Mouse (Mus musculus): Measurements from ENCODE around the gene G6pc3. TPM values are rescaled to one million over a fixed set of nuclear protein-coding genes. Genes with fewer than 3 reads are reported as not detected.
"Not testable (repeated sequence)": the region's sequence is repeated elsewhere in the genome, so short reads cannot be mapped to it uniquely, and the experiment has no call there.

G6pc3 gene
- 10 to 100 TPM; 58.2 to 59.7 TPM for total RNA-seq (2021)
- long read RNA-seq, experiment 1, transcript G6pc3-202 (6 exons, 1,573 nt) = major isoform, 16 of 23 reads
- long read RNA-seq, experiment 1, partial matches to known transcripts = 5 of 23 reads
- long read RNA-seq, experiment 1, other reads (novel, unspliced or antisense) = 0 of 23 reads
- long read RNA-seq, experiment 2, transcript G6pc3-202 (6 exons, 1,573 nt) = major isoform, 22 of 32 reads
- long read RNA-seq, experiment 2, partial matches to known transcripts = 2 of 32 reads
- long read RNA-seq, experiment 2, other reads (novel, unspliced or antisense) = 4 of 32 reads

- TF ChIP-seq CTCF (conservative IDR thresholded peaks at IDR 0.05) = no peak
- Histone ChIP-seq H3K27ac (peak within 1 kb of the TSS; percentile 88), H3K4me3 (peak within 1 kb of the TSS; percentile 61)
- DNase-seq (ENCODE audit: low spot score in 2 of 2) = peak; percentile 84 to 93
Measured at GRCm38 (mm10) chr11:102189461-102190436, at the start of gene G6pc3. Gene G6pc3 (plus strand): TSS chr11:102189620.

- peak; percentile 38 to 78 for DNase-seq (ENCODE audit: low spot score in 2 of 2)
- no peak overlapping the region for H3K27ac ChIP-seq
- peak; percentile 90 for TF ChIP-seq CTCF (conservative IDR thresholded peaks at IDR 0.05)
- H3K4me3 ChIP-seq = no peak overlapping the region
Measured at GRCm38 (mm10) chr11:102140508-102140907, 48.9 kb upstream of the G6pc3 start.

- no peak overlapping the region for H3K27ac ChIP-seq
- TF ChIP-seq CTCF (conservative IDR thresholded peaks at IDR 0.05) = no peak
Measured at GRCm38 (mm10) chr11:102142355-102142754, 47.1 kb upstream of the G6pc3 start.

GRCm38 (mm10) chr11:102144957-102145470 lies 44.4 kb upstream of the G6pc3 start:
- Histone ChIP-seq H3K27ac (no peak overlapping the region), H3K4me3 (no peak overlapping the region)
- no peak for TF ChIP-seq CTCF (conservative IDR thresholded peaks at IDR 0.05)
- DNase-seq (ENCODE audit: low spot score in 2 of 2) = no peak

More at GRCm38 (mm10) chr11:102142355-102142754, 47.1 kb upstream of the G6pc3 start:
- DNase-seq (ENCODE audit: low spot score in 2 of 2) = no peak
- no peak overlapping the region for H3K4me3 ChIP-seq

GRCm38 (mm10) chr11:102145471-102146001 lies 43.9 kb upstream of the G6pc3 start, which contains the start of gene Nags:
Gene Nags (plus strand): TSS chr11:102145513.
- TF ChIP-seq CTCF (conservative IDR thresholded peaks at IDR 0.05) = no peak
- no peak for DNase-seq (ENCODE audit: low spot score in 2 of 2)
- no peak within 1 kb of the TSS for H3K4me3 ChIP-seq
- H3K27ac ChIP-seq = no peak within 1 kb of the TSS

- no peak for TF ChIP-seq CTCF (conservative IDR thresholded peaks at IDR 0.05)
- DNase-seq (ENCODE audit: low spot score in 2 of 2) = no peak
- no peak overlapping the region for H3K27ac ChIP-seq
- no peak overlapping the region for H3K4me3 ChIP-seq
Measured at GRCm38 (mm10) chr11:102146005-102146404, 43.4 kb upstream of the G6pc3 start.

GRCm38 (mm10) chr11:102146531-102146930 lies 42.9 kb upstream of the G6pc3 start:
- no peak overlapping the region for H3K27ac ChIP-seq

GRCm38 (mm10) chr11:102147213-102147989 lies 42.0 kb upstream of the G6pc3 start:
- H3K27ac ChIP-seq = no peak overlapping the region
- no peak overlapping the region for H3K4me3 ChIP-seq
- no peak for DNase-seq (ENCODE audit: low spot score in 2 of 2)
- no peak for TF ChIP-seq CTCF (conservative IDR thresholded peaks at IDR 0.05)

More at GRCm38 (mm10) chr11:102146531-102146930, 42.9 kb upstream of the G6pc3 start:
- no peak overlapping the region for H3K4me3 ChIP-seq
- no peak for TF ChIP-seq CTCF (conservative IDR thresholded peaks at IDR 0.05)
- DNase-seq (ENCODE audit: low spot score in 2 of 2) = no peak

- peak; percentile 87 to 89 for DNase-seq (ENCODE audit: low spot score in 2 of 2)
- Histone ChIP-seq H3K4me3 (peak within 1 kb of the TSS; percentile 80), H3K27ac (peak within 1 kb of the TSS; percentile 88)
- TF ChIP-seq CTCF (conservative IDR thresholded peaks at IDR 0.05) = peak; percentile 75
Measured at GRCm38 (mm10) chr11:102156039-102156785, 33.2 kb upstream of the G6pc3 start, which contains the start of gene Tmem101. Gene Tmem101 (minus strand): TSS chr11:102156404.

GRCm38 (mm10) chr11:102156786-102157089 lies 32.7 kb upstream of the G6pc3 start:
- no peak for TF ChIP-seq CTCF (conservative IDR thresholded peaks at IDR 0.05)
- Histone ChIP-seq H3K27ac (peak overlapping the region; percentile 88; the same call in 1 of the 2 replicates), H3K4me3 (peak overlapping the region; percentile 80)
- no peak for DNase-seq (ENCODE audit: low spot score in 2 of 2)

GRCm38 (mm10) chr11:102158024-102158423 lies 31.4 kb upstream of the G6pc3 start:
- DNase-seq (ENCODE audit: low spot score in 2 of 2); H3K4me3 ChIP-seq: not testable (repeated sequence)

More at GRCm38 (mm10) chr11:102158024-102158423, 31.4 kb upstream of the G6pc3 start:
- not testable (repeated sequence) for H3K27ac ChIP-seq
- TF ChIP-seq CTCF (conservative IDR thresholded peaks at IDR 0.05) = peak; percentile 41

Measured in layer of hippocampus, adult 2 months (tissue).